Mouse (Mus musculus): ENCODE results near the gene Gm36864. TPM values are rescaled to one million over a fixed set of nuclear protein-coding genes. Genes with fewer than 3 reads are reported as not detected.
"Not testable (repeated sequence)": the region's sequence is repeated elsewhere in the genome, so short reads cannot be mapped to it uniquely, and the experiment has no call there.

Gm36864 gene
- polyA plus RNA-seq, 1 experiment = 0.06 TPM

GRCm38 (mm10) chr7:44215645-44216044, 20.3 kb upstream of the Gm36864 start, which contains the start of gene Klk1b5:
TSS of gene Klk1b5 (plus strand) at chr7:44215945.
- H3K27me3 ChIP-seq (ENCODE audit: control insufficient read depth, insufficient read depth, insufficient read length) = no peaks in the 10 kb centered on the region
- no peaks in the 10 kb centered on the region for H3K79me3 ChIP-seq (ENCODE audit: low read depth)
- no peaks in the 10 kb centered on the region for H3K79me2 ChIP-seq (ENCODE audit: control insufficient read depth, insufficient read depth)
- no peak for TF ChIP-seq MYOD1 (IDR thresholded peaks at IDR 0.05; ENCODE audit: control insufficient read depth, insufficient read length, low read depth)
- no peak for TF ChIP-seq CTCF (IDR thresholded peaks at IDR 0.05; ENCODE audit: control insufficient read depth, insufficient read depth, insufficient read length)
- TF ChIP-seq CEBPB (IDR thresholded peaks at IDR 0.05; ENCODE audit: low read depth) = no peak
- no peak for TF ChIP-seq MAX (IDR thresholded peaks at IDR 0.05)
- TF ChIP-seq MYOG (IDR thresholded peaks at IDR 0.05; ENCODE audit: control insufficient read depth, extremely low read depth, insufficient read length) = no peak
- no peak for TF ChIP-seq FOSL1 (IDR thresholded peaks at IDR 0.05; ENCODE audit: insufficient read depth, low read length, poor library complexity, severe bottlenecking)
- H3K4me3 ChIP-seq (ENCODE audit: insufficient read depth, poor library complexity, severe bottlenecking) = no peak within 1 kb of the TSS
- no peaks in the 10 kb centered on the region for H3K36me3 ChIP-seq (ENCODE audit: control insufficient read depth, insufficient read depth)
- H3ac ChIP-seq (ENCODE audit: control insufficient read depth, insufficient read length, low read depth) = no peak within 1 kb of the TSS

DNA sequence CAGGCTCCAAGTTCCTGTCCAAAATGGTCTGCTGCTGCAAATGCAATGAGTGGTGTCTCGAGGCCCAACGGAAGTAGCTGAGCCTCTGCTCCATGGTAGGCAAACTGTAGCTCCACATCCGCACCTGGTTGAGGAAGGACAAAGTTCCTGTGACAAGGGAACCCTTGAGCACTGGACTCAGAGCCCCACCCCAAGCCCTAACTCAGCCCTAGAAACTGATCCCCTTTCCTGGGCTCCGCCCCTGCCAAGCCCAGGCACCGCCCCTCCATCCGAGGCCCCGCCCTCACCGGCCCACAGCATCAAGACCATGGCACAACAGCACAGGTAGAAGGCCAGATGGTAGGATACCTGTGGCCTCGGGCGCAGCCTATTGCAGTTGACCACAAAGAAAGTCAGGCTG, 14.4 kb upstream of the Gm36864 start:
- not testable (repeated sequence) for H3K4me3 ChIP-seq (ENCODE audit: insufficient read depth, poor library complexity, severe bottlenecking); H3ac ChIP-seq (ENCODE audit: control insufficient read depth, insufficient read length, low read depth); H3K36me3 ChIP-seq (ENCODE audit: control insufficient read depth, insufficient read depth); H3K27me3 ChIP-seq (ENCODE audit: control insufficient read depth, insufficient read depth, insufficient read length); H3K79me2 ChIP-seq (ENCODE audit: control insufficient read depth, insufficient read depth); H3K79me3 ChIP-seq (ENCODE audit: low read depth)

- not testable (repeated sequence) for H3ac ChIP-seq (ENCODE audit: control insufficient read depth, insufficient read length, low read depth); H3K36me3 ChIP-seq (ENCODE audit: control insufficient read depth, insufficient read depth); H3K4me3 ChIP-seq (ENCODE audit: insufficient read depth, poor library complexity, severe bottlenecking); H3K79me2 ChIP-seq (ENCODE audit: control insufficient read depth, insufficient read depth); H3K27me3 ChIP-seq (ENCODE audit: control insufficient read depth, insufficient read depth, insufficient read length); H3K79me3 ChIP-seq (ENCODE audit: low read depth)
These were observed 13.6 kb upstream of the Gm36864 start for GRCm38 (mm10) chr7:44222335-44222734.

DNA sequence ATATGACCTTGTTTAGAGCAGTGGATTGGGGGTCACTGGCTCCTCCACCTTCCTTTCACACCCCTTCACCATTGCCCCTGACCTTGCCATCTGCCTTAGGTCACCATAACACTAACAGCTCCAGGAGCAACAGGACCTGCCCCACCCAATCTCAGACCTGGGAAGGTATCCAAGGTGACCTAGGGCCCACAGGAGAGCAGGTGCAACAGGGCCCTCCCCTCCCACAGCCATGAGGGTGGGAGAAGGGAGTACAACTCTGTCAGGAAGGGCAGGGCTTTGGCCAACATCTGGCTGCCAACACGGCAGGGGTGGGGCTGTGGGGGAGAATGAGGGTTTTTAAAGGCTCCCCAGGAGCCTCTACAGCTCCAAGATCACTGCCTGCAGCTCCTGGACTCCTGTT, 10.9 kb upstream of the Gm36864 start, which contains the start of gene Klk1:
Gene Klk1 (plus strand): TSS at position 285 of the 400 bp plus-strand sequence.
- Histone ChIP-seq H3K27me3 (ENCODE audit: control insufficient read depth, insufficient read depth, insufficient read length) (peaks cover 26% of the 10 kb centered on the region), H3K79me3 (ENCODE audit: low read depth) (no peaks in the 10 kb centered on the region), H3K4me3 (ENCODE audit: insufficient read depth, poor library complexity, severe bottlenecking) (no peak within 1 kb of the TSS), H3K36me3 (ENCODE audit: control insufficient read depth, insufficient read depth) (no peaks in the 10 kb centered on the region), H3K79me2 (ENCODE audit: control insufficient read depth, insufficient read depth) (no peaks in the 10 kb centered on the region), H3ac (ENCODE audit: control insufficient read depth, insufficient read length, low read depth) (no peak within 1 kb of the TSS)
- TF ChIP-seq MYOG (IDR thresholded peaks at IDR 0.05; ENCODE audit: control insufficient read depth, extremely low read depth, insufficient read length) (no peak), USF1 (IDR thresholded peaks at IDR 0.05; ENCODE audit: low read depth) (no peak), CEBPB (IDR thresholded peaks at IDR 0.05; ENCODE audit: low read depth) (no peak), CTCF (IDR thresholded peaks at IDR 0.05; ENCODE audit: control insufficient read depth, insufficient read depth, insufficient read length) (no peak), MAX (IDR thresholded peaks at IDR 0.05) (no peak), FOSL1 (IDR thresholded peaks at IDR 0.05; ENCODE audit: insufficient read depth, low read length, poor library complexity, severe bottlenecking) (no peak), MYOD1 (IDR thresholded peaks at IDR 0.05; ENCODE audit: control insufficient read depth, insufficient read length, low read depth) (no peak)

DNA sequence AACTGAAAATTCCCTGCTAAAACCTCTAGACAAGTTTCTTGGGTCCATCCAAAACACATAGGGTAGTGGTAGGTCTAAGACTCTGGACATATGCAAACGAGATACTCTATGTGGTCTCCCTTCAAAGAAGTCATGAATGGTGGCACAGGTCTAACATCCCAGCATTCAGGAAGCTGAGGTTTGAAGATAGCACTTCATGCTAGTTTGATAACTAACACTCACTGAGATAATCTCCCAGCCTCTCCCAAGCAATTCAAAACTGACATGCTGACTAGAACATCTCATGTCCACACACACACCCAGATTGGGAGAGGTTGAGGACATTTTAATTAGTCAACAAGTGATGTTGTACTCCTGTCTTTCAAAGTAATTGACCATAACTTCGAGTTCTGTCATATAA, 3.9 kb downstream of the Gm36864 start:
- H3K4me3 ChIP-seq (ENCODE audit: insufficient read depth, poor library complexity, severe bottlenecking) = no peak overlapping the region
- no peaks in the 10 kb centered on the region for H3K79me2 ChIP-seq (ENCODE audit: control insufficient read depth, insufficient read depth)
- no peak overlapping the region for H3ac ChIP-seq (ENCODE audit: control insufficient read depth, insufficient read length, low read depth)
- H3K36me3 ChIP-seq (ENCODE audit: control insufficient read depth, insufficient read depth) = no peaks in the 10 kb centered on the region
- H3K27me3 ChIP-seq (ENCODE audit: control insufficient read depth, insufficient read depth, insufficient read length) = peaks cover 23% of the 10 kb centered on the region
- no peaks in the 10 kb centered on the region for H3K79me3 ChIP-seq (ENCODE audit: low read depth)
- TF ChIP-seq CTCF (IDR thresholded peaks at IDR 0.05; ENCODE audit: control insufficient read depth, insufficient read depth, insufficient read length) = no peak
- no peak for TF ChIP-seq USF1 (IDR thresholded peaks at IDR 0.05; ENCODE audit: low read depth)
- no peak for TF ChIP-seq MYOD1 (IDR thresholded peaks at IDR 0.05; ENCODE audit: control insufficient read depth, insufficient read length, low read depth)
- no peak for TF ChIP-seq MYOG (IDR thresholded peaks at IDR 0.05; ENCODE audit: control insufficient read depth, extremely low read depth, insufficient read length)
- TF ChIP-seq CEBPB (IDR thresholded peaks at IDR 0.05; ENCODE audit: low read depth) = no peak
- no peak for TF ChIP-seq FOSL1 (IDR thresholded peaks at IDR 0.05; ENCODE audit: insufficient read depth, low read length, poor library complexity, severe bottlenecking)
- no peak for TF ChIP-seq MAX (IDR thresholded peaks at IDR 0.05)

DNA sequence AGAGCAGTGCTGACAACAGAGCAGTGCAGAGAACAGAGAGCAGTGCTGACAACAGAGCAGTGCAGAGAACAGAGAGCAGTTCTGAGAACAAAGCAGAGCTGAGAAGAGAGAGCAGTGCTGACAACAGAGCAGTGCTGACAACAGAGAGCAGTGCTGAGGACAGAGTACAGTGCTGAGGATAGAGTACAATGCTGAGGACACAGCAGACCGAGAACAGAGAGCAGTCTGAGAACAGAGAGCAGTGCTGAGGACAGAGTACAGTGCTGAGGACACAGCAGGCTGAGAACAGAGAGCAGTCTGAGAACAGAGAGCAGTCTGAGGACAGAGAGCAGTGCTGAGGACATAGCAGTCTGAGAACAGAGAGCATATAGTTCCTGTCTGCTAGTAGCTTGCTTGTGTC, 4.7 kb downstream of the Gm36864 start:
- H3K36me3 ChIP-seq (ENCODE audit: control insufficient read depth, insufficient read depth) = no peaks in the 10 kb centered on the region
- H3K79me3 ChIP-seq (ENCODE audit: low read depth) = no peaks in the 10 kb centered on the region
- no peak overlapping the region for H3K4me3 ChIP-seq (ENCODE audit: insufficient read depth, poor library complexity, severe bottlenecking)
- H3K27me3 ChIP-seq (ENCODE audit: control insufficient read depth, insufficient read depth, insufficient read length) = peaks cover 21% of the 10 kb centered on the region
- no peak for TF ChIP-seq CEBPB (IDR thresholded peaks at IDR 0.05; ENCODE audit: low read depth)
- no peak for TF ChIP-seq USF1 (IDR thresholded peaks at IDR 0.05; ENCODE audit: low read depth)
- TF ChIP-seq MAX (IDR thresholded peaks at IDR 0.05) = no peak
- no peak for TF ChIP-seq MYOG (IDR thresholded peaks at IDR 0.05; ENCODE audit: control insufficient read depth, extremely low read depth, insufficient read length)
- H3K79me2 ChIP-seq (ENCODE audit: control insufficient read depth, insufficient read depth) = peaks cover 4% of the 10 kb centered on the region
- no peak overlapping the region for H3ac ChIP-seq (ENCODE audit: control insufficient read depth, insufficient read length, low read depth)
